Mouse (Mus musculus) left cerebral cortex, adult 18-20 months (tissue): Measurements from ENCODE around the gene Cfap97. TPM values are rescaled to one million over a fixed set of nuclear protein-coding genes. Genes with fewer than 3 reads are reported as not detected.
"Not testable (repeated sequence)": the region's sequence is repeated elsewhere in the genome, so short reads cannot be mapped to it uniquely, and the experiment has no call there.

Experiments
- DNase-seq, 2 experiments: peaks; one replicate each; pipeline ENCODE4 v3.0.0; 2021 to 2022; ENCODE audit warnings: low spot score in 2 of 2, mixed read lengths in 1 of 2
- microRNA-seq, 2 experiments: library from miRNA; unstranded; fragments of <30 nt; microRNA quantifications; one replicate each; pipeline ENCODE4 v1.2.0; 2021
- total RNA-seq, 2 experiments: library from RNA; stranded (reverse); gene quantifications; 2 replicates each; pipeline ENCODE4 v1.2.3; 2021

Cfap97 gene
- total RNA-seq, 2 experiments from 2014 or later, result 24.4 to 27.3 TPM

DNA sequence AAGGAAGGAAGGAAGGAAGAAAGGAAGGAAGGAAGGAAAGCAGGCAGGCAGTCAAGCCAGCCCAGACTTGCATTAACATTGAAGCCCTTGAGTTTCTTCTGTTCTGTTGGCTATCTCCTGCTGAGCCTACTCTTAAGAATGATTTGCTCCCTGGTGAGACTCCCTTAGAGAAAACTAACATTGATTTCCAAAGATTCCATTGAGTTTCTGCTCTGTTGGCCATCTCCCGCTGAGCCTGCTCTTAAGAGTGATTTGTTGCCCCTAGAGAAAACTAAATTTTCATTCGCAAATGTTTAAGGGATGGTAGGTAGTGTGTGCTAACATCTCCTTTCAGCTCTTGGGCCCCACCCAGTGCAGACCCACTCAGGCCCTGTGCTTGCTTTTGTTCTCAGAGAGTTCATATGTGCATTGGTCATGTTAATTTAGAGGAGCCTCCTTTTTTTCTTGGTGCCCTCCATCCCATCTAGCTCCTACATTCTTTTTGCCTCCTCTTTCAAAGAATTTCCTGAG lies 62.5 kb downstream of the Cfap97 start:
- DNase-seq, result no peak

DNA sequence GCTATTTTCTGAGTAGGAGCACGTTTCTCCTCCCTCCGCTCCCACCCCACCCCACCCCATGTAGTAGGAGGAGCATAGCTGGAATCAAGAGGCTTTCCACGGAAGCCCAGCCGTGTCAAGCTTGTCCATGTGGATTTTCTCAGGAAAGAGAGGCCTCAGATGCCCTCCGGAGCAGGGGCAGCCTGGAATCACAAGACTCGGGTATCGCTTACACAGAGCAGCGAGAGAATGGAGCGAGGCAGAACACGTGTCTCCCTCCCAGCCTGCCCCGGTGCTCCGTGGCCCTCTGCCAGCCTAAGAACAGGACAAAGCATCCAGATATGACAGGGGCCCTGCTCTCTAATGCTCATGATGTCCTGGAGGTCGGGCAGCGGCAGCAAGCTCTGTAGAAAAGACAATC lies 65.3 kb downstream of the Cfap97 start:
- DNase-seq, result peak; percentile 41 to 55

DNA sequence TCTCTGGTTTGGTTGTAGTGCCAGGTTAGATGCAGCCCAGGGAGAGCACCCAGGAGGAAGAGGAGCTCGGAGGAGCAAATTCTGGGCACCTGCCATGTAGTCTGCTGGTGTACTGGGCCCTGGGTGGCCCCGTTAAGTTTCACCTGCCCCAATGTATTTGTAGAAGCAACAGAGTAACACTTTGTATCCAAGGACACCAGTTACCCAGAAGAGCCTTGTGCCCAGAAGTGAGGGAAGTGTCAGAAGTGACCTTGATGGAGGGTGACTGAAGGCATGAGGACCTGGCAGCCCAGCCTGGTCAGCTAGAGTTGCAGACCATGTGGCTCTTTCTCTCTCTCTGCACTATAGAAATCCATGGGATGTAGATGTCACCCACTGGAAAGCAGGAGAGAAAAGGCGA lies 69.0 kb downstream of the Cfap97 start:
- DNase-seq, result no peak

DNA sequence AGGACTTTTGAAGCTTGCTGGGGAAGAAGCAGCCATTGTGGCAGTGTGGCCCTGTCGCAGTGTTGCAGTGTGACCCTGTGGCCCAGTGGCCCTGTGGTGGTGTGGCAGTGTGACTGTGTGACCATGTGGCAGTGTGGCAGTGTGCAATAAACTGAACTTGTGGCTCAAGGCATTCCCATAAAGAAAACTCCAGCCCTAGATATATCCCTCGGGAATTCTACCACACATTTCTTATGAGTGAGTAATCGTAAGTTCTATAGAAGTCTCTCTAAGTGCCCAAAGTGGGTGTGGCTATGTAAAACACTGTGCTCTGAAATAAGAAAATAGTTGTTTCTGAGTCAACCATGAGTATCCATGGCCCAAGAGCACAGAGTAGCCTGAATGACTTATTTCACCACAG lies 73.9 kb downstream of the Cfap97 start:
- no peak for DNase-seq

DNA sequence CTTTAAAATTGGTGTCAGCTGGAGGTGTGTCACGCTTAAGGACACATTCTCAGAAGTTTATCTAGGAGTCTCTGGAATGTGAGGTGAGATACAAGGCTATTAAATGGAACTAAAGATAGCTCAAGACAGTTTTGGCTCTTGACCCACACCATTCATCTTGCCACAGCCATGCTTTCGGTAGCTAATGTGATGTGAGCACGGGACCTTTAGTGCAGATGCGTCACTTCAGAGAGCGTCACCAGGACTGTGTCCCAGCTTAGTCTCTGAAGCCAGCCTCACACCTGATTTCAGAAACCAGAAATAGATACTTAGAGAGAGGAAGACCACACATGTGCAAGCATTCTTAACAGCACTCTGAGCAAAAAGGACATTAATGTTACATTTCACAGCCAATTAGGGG lies 75.1 kb downstream of the Cfap97 start:
- DNase-seq, result no peak

DNA sequence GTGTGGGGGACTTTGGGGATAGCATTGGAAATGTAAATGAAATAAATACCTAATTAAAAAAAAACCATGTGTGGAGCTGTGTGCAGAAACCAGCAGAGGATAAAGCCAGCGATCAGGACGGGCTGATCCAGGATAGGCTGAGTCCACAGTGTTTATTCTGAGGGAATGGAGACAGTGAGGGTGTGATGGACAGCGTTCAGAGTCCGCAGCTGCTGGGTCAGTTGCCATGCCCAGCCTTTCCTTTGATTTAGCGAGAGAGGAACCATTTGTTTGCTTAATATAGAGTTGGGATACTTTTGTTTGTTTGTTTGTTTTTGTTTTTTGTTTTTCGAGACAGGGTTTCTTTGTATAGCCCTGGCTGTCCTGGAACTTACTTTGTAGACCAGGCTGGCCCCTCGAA lies 80.4 kb downstream of the Cfap97 start:
- not testable (repeated sequence) for DNase-seq

DNA sequence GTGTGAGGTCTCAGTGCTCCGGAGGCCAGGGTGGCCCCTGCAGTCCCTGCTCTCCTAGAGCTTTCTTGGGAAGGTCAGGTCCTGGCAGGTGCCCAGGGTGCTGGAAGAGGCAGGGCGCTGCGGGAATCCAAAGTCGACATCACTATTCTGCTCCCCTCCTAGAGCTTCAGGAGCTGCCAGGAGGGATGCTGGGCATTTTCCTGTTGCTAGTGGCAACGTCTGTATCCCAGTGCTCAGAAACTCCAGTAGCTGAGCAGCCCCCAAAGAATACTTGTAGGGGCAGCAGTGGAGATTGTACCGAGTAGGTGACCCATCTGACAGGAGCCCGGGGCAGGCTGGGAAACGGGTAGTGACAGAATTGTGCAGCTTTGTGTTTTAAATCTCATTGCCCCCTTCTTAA lies 81.2 kb downstream of the Cfap97 start:
- no peak for DNase-seq

DNA sequence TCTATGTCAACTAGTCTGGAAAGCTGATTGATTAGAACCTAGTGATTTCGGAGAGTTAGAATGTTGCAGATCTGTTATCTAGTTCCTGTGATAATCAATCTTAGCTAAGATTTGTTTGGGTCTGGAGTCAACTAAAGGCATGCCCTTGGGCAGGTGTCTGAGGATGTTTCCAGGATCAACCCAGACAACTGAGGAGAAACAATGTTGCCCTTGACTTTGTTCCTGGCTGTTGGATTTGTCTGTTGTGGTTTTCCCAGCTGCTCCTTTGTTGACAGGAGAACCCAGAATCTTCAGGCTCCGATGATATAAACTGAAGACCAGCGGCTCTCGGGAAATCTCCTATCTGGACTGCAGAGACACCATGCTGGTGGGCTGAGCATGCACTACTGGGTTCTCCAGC lies 83.2 kb downstream of the Cfap97 start:
- no peak for DNase-seq

DNA sequence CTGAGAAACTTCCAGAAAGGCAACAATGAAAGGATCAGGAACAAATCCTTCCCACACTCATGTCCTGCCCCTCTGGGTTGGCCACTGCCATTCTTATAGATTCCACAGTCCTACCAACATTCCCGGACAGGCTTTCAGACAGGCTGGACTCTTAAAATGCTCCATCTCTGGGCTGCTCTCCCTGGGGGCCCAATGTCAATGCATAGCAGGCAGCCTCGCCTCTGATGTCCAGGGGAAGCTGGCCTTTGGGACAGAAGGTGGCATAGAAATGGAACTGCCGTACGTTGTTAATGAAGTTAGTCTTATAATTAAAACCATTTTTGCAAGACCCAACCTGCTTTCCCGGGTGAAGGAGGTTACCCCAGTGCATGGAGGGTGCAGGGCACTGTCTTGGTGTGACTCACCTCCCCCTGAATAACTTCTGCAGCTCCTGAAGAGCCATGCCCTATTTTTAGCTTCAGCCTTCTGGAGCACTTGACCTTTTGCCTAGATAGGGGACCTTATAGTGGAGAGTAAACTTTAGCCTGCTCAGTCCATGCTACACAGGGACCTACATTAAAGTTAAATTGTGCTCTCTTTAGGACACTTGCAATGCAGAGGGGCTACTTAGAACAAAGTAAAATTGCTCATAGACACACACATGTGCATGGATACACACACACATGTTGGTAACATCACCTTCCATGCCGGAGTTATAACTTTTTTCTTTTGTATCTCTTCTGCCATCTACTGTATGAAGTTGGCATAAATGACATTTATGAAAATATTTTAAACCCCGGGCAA lies 85.1 kb downstream of the Cfap97 start:
- no peak for DNase-seq

DNA sequence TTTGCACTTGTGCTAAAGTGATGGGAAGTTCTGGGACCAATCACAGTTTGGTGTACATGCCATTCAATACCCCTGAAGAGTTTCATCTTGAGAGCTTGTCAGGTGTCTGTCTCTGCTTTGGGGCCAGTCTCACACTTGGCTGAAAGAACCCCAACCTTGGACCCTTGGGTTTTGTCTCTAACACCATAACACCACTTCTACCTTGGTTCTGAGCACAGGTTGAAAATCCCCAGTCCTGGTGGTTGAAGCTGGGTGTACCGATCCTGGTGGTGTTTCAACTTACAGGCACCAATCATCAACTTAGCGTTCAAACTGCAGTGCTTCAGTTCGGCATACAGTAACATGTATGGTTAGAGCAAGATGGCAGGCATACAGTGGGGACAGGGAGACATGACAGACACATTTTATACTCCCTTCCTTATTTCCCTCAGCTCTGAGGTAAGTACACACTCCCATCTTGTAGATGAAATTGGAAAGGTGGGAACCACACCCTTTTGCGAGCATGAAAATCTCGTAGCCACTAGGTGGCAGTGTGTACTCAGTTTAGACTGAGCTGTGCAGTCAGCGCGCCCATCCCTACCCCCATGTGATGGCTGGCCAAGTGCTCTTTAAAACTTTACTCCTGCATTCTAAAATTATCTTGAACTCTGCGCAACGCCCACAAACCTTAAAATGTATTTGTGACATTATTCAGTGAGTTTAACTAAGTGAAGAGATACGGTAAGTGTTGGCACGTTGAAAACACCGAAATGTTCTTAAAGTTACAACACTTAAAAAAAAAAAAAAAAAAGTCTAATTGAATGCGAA lies 90.2 kb downstream of the Cfap97 start:
- DNase-seq, result peak; percentile 75 to 81

DNA sequence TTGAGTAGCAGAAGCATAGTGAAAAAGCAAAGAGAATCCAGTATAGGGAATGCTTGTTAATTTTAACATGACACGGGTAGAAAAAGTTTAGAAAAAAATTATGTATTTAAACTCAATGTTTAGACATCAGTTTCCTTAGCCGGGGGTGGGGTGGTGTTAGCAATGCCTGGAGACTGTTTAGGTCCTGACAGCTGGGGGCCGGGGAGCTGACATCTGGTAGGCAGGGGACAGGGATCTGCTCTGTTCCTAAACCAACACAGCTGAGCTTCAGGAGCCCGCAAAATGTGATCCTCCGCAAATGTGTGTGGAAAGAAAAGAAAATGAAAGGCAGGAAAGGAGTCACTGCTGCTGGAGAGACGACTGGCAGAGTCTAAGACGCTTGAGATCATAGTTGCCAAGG lies 91.4 kb downstream of the Cfap97 start:
- DNase-seq, result no peak

Small RNAs within 50 kb of the gene (microRNA-seq; reads per million reads assigned to microRNA genes)
- 0 reads per million in 2 experiments for gene Gm23812

Other genes with a start within 250 kb of the Cfap97 start
- 1 to 10 TPM; 1.2 to 1.3 TPM for gene Ccdc110, start 217.2 kb upstream of the Cfap97 start, total RNA-seq
- 1 to 10 TPM; 2.0 to 2.4 TPM for gene 1700029J07Rik, start 176.5 kb upstream of the Cfap97 start, total RNA-seq
- 10 to 100 TPM; 56.4 to 58.1 TPM for gene Ufsp2, start 176.2 kb upstream of the Cfap97 start, total RNA-seq
- gene Lrp2bp, start 152.5 kb upstream of the Cfap97 start, total RNA-seq, result under 1 TPM; 0.26 to 0.30 TPM
- 1 to 10 TPM; 6.8 to 9.5 TPM for gene Ankrd37, start 146.1 kb upstream of the Cfap97 start, total RNA-seq
- 10 to 100 TPM; 48.3 to 52.6 TPM for gene Snx25, start 388 bp downstream of the Cfap97 start, total RNA-seq
- 100 to 1,000 TPM; 560 to 596 TPM for gene Slc25a4, start 59.5 kb downstream of the Cfap97 start, total RNA-seq
- gene Helt, start 142.9 kb downstream of the Cfap97 start, total RNA-seq, result not detected